Mouse (Mus musculus) liver, embryonic 14.5 days (tissue): ENCODE measurements around the gene Gm266.

ENCODE experiments used
- CTCF ChIP-seq: IDR thresholded peaks from 2 replicates; pipeline ENCODE4 v1.5.1; 2016; ENCODE audit warnings: antibody characterized with exemption, low read depth, control low read depth
- EP300 ChIP-seq: IDR thresholded peaks from 2 replicates; pipeline ENCODE4 v1.6.1; 2016; ENCODE audit warnings: antibody characterized with exemption, low read depth

DNA sequence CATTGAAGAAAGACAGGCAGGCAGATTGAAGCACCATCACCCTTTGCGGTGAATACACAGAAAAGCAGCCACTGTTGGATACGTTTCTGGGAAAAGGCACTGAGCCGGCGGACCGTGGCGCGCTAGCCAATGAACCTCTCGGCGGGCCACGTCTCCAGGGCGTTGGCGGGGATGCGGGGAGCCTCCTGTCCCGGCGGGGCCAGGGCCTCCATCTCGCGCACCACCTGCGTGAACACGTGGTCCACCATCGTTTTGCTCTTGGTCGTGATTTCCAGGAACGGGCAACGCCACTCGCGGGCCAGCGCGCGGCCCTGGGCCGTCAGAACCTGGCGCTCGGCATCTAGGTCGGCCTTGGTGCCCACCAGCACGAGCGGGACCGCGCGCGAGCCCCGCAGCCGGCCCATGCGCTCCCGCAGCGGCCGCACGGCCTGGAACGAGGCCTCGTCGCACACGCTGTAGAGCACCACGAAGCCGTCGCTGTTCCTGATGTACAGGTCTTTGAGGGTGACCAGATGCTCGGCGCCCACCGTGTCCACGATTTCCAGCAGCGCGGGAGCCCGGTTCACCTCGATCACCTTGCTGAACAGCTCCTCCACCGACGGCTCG, 474 bp downstream of the Gm266 start:
- no peak for TF ChIP-seq EP300
- TF ChIP-seq CTCF = no peak
